Mouse (Mus musculus) adrenal gland, postnatal 4 days (tissue): ENCODE results near the gene Epha2. TPM values are rescaled to one million over a fixed set of nuclear protein-coding genes. Genes with fewer than 3 reads are reported as not detected.

Source experiments
- DNase-seq, 2 experiments: peaks; one replicate each; pipeline ENCODE4 v3.0.0; 2021 to 2022; ENCODE audit warnings: low spot score in 2 of 2, mixed read lengths in 2 of 2
- long read RNA-seq, 2 experiments: library from polyadenylated mRNA; stranded (forward); transcript quantifications; one replicate each; pipeline ENCODE4 v2.0.0; 2021
- total RNA-seq, 2 experiments: library from RNA; stranded (reverse); gene quantifications; 2 replicates each; pipeline ENCODE4 v1.2.3; 2021

Epha2 gene
- 10 to 100 TPM; 19.0 to 21.5 TPM for total RNA-seq
- long read RNA-seq, experiment 1, partial matches to known transcripts = 3 of 6 reads
- long read RNA-seq, experiment 1, other reads (novel, unspliced or antisense) = 1 of 6 reads
- long read RNA-seq, experiment 2, partial matches to known transcripts = 10 of 17 reads
- long read RNA-seq, experiment 2, other reads (novel, unspliced or antisense) = 3 of 17 reads

DNA sequence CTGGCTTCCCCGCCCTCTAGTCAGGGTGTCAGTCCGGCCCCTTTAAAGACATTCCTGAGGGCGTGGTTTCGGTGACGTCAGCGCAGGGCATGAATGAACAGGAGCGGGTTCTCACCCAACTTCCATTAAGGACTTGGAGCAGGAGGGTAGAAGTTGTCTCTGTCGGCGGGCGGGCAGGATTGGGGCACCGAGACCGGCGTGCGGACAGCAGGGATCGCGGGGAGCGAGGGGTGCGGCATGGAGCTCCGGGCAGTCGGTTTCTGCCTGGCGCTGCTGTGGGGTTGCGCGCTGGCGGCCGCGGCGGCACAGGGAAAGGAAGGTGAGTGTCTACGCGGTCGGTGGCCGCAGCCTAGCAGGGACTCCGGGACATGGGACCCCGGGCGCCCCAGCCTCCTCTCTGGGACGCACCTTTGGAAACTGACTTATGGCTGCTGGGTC lies at the start of gene Epha2:
Gene Epha2 (plus strand): TSS at position 125 of the 438 bp plus-strand sequence.
- peak; percentile 63 to 78 for DNase-seq

DNA sequence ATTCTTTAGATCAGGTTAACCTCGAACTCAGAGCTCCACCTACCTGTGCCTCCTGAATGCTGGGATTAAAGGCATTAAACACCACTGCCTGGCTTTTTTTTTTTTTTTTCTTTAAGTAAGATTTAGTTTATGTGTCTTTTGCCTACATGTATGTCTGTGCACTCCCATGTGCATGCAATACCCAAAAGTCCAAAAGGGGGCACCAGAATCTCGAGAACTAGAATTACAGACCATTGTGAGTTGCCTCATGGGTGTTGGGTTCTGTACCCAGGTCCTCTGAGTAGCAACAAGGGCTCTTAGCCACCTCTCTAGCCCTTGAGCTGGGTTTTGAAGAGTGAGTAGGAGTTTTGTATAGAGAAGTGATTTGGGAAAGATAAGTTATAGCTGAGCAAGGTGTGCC lies 48.4 kb upstream of the Epha2 start:
- DNase-seq = no peak

DNA sequence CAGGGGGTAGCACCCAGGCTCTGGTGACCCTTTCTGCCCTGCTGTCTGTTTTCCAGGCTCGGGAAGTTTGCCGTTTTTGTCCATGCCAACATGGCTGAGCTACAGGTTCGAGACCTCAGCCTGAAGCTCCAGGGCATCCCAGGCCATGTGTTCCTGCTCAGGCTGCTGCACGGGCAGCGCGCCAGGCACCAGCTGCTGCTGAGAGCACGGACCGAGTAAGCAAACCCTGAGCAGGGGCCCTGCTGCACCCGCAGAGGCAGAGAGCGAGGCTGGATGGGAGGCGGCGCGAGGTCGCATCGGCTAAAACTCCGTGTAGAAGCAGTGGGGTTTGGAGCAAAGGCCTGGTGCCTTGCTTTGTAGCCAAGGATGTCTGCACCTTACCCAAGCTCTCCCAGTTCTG lies 46.8 kb upstream of the Epha2 start:
- no peak for DNase-seq

DNA sequence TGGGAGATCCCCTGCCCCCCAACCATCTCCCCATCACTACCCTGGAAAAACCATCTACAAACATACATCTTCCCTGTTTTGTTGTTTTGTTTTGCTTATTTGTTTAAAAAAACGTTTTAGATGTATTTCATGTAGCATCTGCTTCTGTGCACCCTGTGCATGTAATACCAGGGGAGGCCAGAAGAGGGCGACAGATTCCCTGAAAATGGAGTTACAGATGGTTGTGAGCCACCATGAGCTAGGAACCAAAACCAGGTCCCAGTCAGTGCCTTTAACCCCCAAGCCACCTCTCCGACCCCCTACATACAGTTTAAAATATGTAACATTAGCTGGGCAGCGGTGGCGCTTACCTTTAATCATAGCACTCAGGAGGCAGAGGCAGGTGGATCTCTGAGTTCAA lies 43.6 kb upstream of the Epha2 start:
- DNase-seq = no peak

DNA sequence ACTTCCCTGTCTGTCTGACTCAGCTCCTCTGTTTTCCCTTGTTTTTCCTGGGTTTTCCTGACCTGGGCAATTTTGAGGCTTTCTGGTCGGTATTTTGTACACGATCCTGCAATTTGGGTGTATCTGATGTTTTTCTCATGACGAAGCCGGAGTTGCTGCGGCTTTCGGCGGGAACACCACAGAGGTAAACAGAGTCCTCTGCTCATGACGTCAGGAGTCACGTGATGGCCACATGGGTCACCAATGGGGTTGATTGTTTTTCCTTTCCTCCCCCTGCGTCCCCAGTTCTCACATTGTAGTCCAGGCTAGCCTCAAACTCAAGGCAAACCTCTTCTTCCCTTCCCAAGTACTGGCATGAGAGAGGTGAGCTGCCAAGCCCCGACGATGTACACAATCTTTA lies 41.6 kb upstream of the Epha2 start:
- DNase-seq = no peak

DNA sequence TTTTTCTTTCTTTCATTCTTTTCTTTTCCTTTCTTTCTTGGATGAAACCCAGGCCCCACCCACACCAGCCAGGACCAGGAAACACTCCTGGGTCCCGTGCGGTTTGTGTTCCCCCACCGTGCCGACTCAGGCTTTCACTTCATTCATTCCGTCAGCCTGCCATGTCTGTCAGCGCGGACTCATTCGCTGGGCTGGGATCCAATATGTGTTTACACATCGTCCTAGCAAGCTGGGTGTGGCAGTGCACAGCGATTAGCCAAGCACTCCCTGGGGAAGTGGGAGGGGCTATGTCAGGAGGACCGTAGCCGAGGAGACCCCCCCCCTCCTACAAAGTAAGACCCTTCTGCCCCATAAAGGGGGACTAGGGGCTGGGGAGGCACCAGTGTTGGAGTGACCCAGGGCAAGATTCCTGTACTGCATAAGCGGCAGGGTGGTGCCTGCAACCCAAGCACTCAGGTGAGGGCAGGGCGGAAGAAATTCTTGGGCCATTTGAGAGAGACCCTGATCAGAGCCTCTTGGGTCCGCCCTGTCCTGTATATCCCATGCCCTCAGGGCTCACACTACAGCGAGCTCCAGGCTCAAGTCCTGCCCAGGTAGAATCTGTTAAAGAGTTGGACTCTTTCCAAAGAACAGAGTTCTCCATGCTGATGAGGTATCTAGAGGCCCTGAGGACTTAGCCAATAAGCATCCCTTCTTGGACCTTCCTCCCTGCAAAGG lies 40.9 kb upstream of the Epha2 start:
- no peak for DNase-seq

DNA sequence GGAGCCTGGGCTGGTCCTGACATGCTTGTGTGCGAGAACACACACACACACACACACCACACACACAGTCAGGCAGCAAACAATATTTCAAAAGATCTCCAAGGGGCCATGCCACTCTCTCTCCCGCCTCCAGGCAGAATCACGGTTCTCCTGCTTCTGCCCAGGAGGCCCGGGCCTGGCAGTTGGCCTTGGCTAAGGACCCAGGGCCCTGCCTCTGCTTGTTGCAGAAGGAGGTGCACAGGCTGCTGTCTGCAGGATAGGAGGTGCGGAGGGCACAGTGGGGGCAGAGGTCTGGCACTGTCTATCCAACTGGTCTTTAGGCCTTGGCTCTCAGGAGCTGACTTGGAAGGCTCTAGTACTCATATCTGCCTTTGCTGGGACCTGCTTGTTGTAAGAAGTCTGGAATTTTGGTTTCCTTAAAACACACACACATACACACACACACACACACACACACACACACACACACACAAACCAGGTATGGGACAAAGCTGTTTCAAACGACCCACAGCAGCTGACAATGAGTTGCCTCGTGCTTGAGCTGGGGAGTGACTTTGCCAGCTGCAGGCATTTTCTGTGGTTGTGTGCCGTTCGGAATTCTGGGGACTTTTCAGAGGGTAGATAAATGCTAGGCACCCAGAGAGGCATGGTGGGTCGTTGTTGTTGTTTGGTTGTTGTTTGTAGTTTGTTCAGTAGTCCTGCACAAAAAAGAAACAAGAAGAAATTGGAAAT lies 38.0 kb upstream of the Epha2 start:
- no peak for DNase-seq

DNA sequence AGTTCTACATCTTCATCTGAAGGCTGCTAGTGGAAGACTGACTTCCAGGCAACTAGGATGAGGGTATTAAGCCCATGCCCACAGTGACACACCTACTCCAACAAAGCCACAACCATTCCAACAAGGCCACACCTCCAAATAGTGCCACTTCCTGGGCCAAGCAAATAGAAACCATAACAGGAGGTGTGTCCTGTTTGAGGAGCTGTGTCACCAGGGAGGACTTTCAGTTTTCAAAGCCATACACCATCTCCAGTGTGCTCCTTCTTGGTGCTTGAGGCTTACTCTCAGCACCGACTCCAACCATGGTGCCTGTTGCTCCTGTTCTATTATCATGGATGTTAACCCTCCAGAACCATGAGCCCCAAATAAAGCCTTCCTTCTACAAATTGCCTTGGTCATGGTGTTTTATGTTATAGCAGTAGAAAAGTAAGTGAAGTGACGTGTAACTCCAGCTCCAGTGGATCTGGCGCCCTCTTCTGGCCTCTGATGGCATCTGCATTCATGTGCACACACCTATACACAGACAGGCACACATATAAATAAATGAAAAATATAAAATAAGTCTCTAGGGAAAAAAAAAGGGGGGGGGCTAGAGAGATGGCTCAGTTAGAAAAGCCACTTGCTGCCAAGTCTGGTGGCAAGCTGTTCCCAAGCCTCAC lies 34.9 kb upstream of the Epha2 start:
- no peak for DNase-seq

DNA sequence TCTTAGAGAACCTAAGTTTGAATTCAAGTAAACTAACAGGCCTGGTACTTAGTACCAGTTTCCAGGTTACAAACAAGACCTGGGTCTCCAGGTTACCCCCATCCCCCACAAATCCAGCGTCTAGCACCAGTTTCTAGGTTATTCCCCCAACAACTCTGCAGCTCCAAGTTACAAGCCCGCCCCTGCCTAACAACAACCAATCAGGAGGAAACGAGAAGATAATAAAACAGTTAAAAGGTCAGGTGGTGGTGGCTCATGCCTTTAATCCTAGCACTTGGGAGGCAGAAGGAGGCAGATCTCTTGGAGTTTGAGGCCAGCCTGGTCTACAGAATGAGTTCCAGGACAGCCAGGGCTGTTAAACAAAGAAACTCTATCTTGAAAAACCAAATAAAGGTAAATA lies 33.8 kb upstream of the Epha2 start:
- no peak for DNase-seq

DNA sequence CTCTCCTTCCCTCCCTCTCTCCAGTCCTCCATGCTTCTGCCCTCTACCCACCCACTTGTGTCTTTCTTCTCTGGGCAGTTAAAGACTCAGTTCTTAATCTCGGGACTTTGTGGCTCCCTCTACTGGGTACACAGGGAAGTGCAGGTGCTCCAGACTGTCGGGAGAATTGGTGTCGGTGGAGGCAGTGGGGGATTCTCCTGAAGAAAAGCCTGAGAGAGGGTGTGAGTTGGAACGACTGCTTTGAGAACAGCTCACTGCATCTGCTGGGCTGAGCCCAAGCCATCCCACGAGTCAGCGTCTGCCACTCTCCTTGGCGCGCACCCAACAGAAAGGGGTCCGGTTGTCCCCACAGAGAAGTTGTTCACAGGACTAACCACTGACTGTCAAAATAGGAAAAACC lies 33.2 kb upstream of the Epha2 start:
- no peak for DNase-seq

DNA sequence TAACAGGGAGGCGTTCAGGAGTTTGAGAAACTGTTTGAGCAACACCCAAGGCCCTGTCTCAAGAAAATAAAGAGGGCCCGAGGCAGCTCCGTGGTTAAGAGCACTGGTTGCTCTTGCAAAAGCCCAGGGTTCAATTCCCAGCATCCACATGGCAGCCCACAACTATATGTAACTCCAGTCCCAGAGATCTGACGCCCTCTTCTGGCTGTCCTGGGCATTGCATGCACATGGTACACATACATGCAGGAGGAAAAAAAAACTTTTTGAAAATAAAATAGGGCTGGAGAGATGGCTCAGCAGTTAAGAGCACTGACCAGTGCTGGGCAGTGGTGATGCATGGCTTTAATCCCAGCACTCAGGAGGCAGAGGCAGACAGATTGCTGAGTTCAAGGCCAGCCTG lies 32.7 kb upstream of the Epha2 start:
- DNase-seq = no peak

DNA sequence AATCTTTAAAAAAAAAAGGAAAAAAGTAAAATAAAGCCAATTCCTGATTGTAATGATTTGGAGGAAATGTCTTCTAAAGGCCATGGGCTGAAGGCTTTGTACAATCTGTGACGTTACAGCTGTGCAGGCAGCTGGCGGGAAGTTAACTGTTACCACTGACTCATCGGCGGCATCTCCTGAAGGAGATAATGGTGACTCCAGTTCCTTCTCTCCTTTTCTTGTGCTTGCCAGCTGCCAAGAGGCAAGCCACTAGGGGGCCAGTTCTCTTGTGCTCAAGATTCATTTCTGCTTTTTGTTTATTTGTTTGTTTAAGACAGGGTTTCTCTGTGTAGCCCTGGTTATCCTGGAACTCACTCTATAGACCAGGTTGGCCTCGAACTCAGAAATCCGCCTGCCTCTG lies 32.0 kb upstream of the Epha2 start:
- no peak for DNase-seq

DNA sequence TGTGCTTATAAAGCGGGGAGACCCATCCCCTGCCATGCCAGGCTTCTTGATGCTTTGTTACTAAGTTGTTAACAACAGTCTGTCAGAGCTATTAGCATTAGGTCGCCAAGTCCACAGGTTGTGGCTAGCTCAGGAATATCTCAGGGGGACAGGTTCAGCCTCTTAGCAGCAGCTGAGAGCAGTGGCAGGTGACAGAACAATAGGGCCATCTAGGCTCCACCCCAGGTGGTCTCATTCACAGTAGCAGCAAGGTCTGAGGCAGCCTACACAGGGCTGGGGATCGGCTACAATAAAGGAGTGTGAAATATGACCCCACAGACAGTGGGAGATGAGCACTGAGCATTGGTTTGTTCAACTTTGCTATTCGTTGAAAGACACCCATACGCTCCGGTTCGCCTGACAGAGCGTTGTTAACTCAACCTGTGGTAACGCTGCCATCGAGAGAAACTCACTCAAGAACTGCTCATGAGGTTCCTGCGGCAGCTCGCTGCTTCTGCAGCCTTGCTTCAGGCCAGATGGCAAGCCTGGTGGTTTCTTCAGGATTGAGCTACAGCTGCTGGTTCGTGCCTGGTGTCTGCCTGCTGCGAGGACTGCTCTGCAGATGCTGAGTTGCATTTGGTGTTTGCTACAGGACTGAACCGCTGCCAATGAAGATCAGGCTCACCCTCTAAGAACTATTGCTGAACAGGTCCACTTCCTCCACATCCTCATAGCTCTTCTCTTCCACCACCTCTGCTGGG lies 30.7 kb upstream of the Epha2 start:
- no peak for DNase-seq

DNA sequence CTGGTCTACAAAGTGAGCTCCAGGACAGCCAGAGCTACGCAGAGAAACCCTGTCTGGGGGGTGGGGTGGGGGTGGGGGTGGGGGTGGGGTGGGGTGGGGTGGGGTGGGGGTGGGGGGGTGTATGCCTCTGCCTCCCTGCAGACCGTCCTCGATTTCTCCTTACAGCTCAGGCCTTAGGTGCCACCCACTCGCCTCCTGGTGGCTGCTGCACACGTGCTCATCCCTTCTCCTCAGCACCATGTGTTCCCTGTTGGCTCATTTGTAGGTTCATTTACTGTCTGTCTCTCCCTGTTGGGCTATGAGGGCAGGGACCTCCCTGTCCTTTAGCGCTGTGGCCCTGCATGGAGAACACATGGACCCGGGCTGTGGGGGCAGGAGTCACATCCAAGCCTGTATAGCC lies 29.8 kb upstream of the Epha2 start:
- no peak for DNase-seq

DNA sequence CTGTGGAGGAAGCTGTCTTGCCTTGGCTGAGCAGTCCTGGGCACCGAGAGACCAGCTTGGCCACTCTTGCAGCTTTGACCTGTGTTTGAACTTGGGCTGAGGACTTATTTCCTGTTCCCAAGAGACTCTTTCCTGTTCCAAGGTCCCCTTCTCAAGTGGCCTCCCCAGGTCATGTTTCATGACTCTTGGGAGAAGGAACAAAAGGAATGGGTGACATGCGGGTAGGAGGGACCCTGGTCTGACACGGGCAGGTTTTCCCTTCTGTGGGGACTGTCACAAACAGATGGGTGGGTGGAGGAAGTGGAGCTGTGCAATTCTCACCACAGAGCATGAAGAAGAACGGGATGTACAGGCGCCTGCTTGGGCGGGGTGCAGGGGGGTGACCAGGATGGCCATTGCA lies 29.3 kb upstream of the Epha2 start:
- DNase-seq = no peak

DNA sequence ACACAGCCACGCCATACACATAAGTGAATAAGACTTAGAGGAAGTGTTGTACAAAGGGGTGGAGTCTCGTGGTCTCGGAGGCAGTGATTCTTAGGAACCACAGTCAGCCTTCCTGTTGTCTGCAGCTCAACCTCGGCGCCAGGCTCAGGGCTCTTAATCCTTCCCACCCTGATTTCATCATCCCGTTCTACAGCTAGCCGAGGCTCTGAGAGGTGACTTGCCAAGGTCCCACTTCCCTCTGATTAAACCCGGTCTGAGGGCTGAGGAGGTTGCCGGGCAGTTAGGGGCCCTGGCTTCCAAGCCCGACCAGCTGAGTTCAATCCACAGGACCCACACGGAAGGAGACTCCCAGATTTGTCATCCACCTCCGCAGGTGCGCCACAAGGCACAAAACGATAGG lies 28.2 kb upstream of the Epha2 start:
- no peak for DNase-seq

DNA sequence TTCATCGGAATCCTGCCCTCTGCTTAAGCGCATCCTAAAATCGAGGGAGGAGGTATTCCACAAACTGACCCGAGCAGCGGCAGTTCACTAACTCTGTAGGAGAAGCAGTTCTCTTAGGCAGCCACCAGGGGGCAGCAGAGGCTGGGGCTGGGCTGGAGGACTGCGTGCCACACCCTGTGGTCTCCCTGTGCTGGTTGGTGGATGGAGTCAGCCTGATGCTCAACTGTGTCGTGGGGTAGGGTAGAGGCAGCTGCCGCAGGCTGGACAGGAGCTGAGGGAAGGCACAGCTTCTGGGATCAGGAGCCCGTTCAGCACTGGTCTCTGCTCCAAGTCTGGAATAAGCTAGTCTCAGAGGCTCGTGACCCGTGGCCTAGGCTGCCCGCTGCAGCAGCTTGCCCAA lies 27.7 kb upstream of the Epha2 start:
- DNase-seq = peak; percentile 72 to 73

DNA sequence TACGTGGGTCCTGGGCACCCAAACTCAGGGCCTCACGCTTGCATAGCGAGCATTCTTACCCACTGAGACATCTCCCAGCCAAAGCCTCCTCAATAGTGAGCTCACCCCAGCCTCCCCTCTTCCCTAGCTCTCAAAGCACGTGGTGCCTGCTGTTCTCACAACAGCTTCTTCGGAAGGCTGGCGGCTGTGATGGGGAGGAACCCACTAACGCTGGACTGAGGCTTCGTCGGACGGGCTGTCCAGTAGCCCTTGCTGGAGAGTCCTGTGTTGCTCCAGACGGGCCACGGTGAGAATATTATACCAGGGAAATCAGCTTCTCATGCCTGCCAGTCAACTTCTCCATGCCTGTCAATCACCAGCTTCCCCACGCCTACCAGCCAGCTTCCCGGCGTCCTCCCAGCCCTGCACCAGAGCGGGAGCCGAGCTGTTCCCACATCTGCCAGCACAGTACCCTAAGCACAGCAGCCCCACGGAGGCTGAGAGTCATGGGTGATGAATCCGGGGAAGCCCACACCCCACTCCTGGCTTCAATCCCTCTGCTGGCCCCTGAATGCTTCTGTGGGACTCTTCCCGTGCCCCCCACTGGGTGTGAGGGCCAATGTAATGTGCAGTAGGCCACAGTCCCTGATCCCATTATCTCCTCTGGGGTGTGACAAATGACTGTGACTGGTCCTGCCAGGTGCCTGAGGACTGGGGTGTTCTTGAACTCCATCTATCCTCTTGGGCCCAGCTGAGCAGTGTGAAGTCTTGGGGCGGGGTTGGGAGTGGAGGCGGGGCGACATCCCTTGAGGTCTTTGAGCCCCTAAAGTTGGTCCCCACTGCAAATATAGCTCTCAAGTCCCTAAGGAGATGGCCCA lies 26.3 kb upstream of the Epha2 start:
- no peak for DNase-seq

DNA sequence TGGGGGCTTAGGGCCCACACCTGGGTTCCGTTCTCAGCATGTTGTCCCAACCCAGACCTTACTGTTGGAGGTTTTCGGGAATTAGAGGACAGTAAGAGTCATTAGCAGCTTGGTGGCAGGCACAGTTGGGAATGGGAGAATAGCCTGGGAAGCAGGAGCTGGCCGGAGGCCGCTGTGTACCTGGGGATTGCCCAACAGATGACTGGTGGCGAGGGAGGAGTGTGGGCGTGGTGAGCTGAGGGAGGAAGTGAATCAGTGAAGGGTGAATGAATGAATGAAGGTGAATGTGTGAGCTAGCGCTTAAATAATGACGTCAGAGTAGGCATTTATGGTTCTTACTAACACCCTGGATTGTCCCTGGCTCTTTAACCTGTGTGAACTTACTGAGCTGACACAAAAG lies 23.9 kb upstream of the Epha2 start:
- DNase-seq = no peak

DNA sequence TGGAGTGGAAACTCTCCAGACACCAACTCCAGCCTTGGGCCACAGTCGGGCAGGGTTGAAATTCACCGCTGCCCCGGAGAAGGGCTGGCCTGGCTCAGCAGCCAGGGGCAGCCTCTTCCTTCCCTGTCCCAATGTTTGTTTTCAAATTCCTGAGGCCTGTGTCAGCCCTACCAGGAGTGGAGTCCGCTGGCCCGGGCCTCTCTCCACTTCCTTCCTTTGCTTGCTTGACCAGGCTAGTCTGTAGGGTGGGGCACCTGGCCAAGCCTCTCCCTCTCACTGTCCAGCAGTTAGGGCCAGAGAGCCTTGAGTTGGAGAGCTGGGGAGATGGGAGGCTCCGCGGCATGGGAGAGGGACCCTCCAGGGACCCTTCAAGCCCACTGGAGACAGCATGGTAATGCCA lies 22.9 kb upstream of the Epha2 start:
- no peak for DNase-seq
